Mouse (Mus musculus) kidney, postnatal 0 days (tissue): ENCODE measurements around the gene Sox2. TPM values are rescaled to one million over a fixed set of nuclear protein-coding genes. Genes with fewer than 3 reads are reported as not detected.

Experiments used
- ATAC-seq: fragments of 200-750 bp; cut with Nextera tagmentation; replicated peaks from 2 replicates; pipeline ENCODE4 v1.8.0; 2017; ENCODE audit warnings: low read depth, moderate number of reproducible peaks, moderate TSS enrichment, moderate library complexity; ENCODE audit not compliant: low FRiP score
- DNase-seq: peaks from one replicate; pipeline ENCODE4 v3.0.0-alpha.2; 2016; ENCODE audit warnings: low spot score
- H3K27ac ChIP-seq: fragments of 300-500 bp; sonication (generic); 2 replicates; pipeline ENCODE4 v1.5.1; 2014; ENCODE audit warnings: mild to moderate bottlenecking
- H3K27me3 ChIP-seq: fragments of 300-500 bp; sonication (generic); 2 replicates; pipeline ENCODE4 v1.6.1; 2014; ENCODE audit warnings: low read length, mixed read lengths; ENCODE audit not compliant: insufficient read depth
- H3K36me3 ChIP-seq: fragments of 300-500 bp; sonication (generic); 2 replicates; pipeline ENCODE4 v1.6.1; 2014; ENCODE audit warnings: low read length, mixed read lengths; ENCODE audit not compliant: insufficient read depth
- H3K4me1 ChIP-seq: fragments of 300-500 bp; sonication (generic); replicated peaks from 2 replicates; pipeline ENCODE4 v1.6.1; 2014; ENCODE audit warnings: antibody characterized with exemption, low read length, mixed read lengths; ENCODE audit not compliant: insufficient read depth
- H3K4me2 ChIP-seq: fragments of 300-500 bp; sonication (generic); 2 replicates; pipeline ENCODE4 v1.6.1; 2014; ENCODE audit warnings: mild to moderate bottlenecking, low read length, moderate library complexity, mixed read lengths
- H3K4me3 ChIP-seq: fragments of 300-500 bp; sonication (generic); replicated peaks from 2 replicates; pipeline ENCODE4 v1.5.1; 2014; ENCODE audit warnings: low read depth, low read length
- H3K9ac ChIP-seq: fragments of 300-500 bp; sonication (generic); 2 replicates; pipeline ENCODE4 v1.6.1; 2014; ENCODE audit warnings: low read depth, low read length
- H3K9me3 ChIP-seq: fragments of 300-500 bp; sonication (generic); replicated peaks from 2 replicates; pipeline ENCODE4 v1.6.1; 2016; ENCODE audit warnings: low read length, inconsistent platforms, mixed read lengths
- CTCF ChIP-seq: IDR thresholded peaks from 2 replicates; pipeline ENCODE4 v1.5.1; 2016; ENCODE audit warnings: antibody characterized with exemption, low read depth, mild to moderate bottlenecking, moderate library complexity
- WGBS: fragments of 180-500 bp; shearing (Covaris S2); extraction: QIAGEN DNeasy Blood & Tissue Kit; methylation state at CpG from one replicate; pipeline ENCODE4 v1.1.7; 2014; 5-methylcytosine and 5-hydroxymethylcytosine counted together
- polyA plus RNA-seq: library from polyadenylated mRNA; unstranded; fragments of >200 nt; fragmentation: Nextera tagmentation; extraction: Ambion mirVana; gene quantifications from 2 replicates; pipeline ENCODE4 v1.2.1, GENCODE M21; 2015

Gene Sox2
- polyA plus RNA-seq, 1 experiment from 2014 or later, result not detected

GRCm38 (mm10) chr3:34648833-34649719 is 1.1 kb upstream of the Sox2 start:
- 2% methylated on average over 49 of the region's 50 CpGs for WGBS
- Histone ChIP-seq H3K27ac (no peak overlapping the region), H3K9ac (no peak overlapping the region), H3K36me3 (no peaks in the 10 kb centered on the region), H3K4me2 (peak overlapping the region; percentile 63), H3K27me3 (peaks cover 82% of the 10 kb centered on the region), H3K9me3 (no peaks in the 10 kb centered on the region), H3K4me1 (peaks cover 9% of the 10 kb centered on the region), H3K4me3 (peak overlapping the region; percentile 28)
- ATAC-seq (peak; percentile 25), DNase-seq (no peak)
- TF ChIP-seq CTCF, result no peak

GRCm38 (mm10) chr3:34650621-34651361 is 586 bp downstream of the Sox2 start:
- H3K27me3 ChIP-seq, result peaks cover 87% of the 10 kb centered on the region
- no peaks in the 10 kb centered on the region for H3K9me3 ChIP-seq
- no peak overlapping the region for H3K9ac ChIP-seq
- peaks cover 9% of the 10 kb centered on the region for H3K4me1 ChIP-seq
- WGBS, result under 1% methylated on average over 67 of the region's 67 CpGs
- no peaks in the 10 kb centered on the region for H3K36me3 ChIP-seq
- H3K27ac ChIP-seq, result no peak overlapping the region
- ATAC-seq (peak; percentile 13; the same call in 1 of the 2 replicates), DNase-seq (no peak)
- H3K4me2 ChIP-seq, result peak overlapping the region; percentile 63
- peak overlapping the region; percentile 28 for H3K4me3 ChIP-seq
- no peak for TF ChIP-seq CTCF

- Histone ChIP-seq H3K4me2 (no peak overlapping the region), H3K9ac (no peak overlapping the region), H3K27ac (no peak overlapping the region), H3K9me3 (no peaks in the 10 kb centered on the region), H3K4me1 (peaks cover 9% of the 10 kb centered on the region), H3K36me3 (no peaks in the 10 kb centered on the region), H3K4me3 (no peak overlapping the region), H3K27me3 (peaks cover 87% of the 10 kb centered on the region)
- ATAC-seq (no peak), DNase-seq (no peak)
- 3% methylated on average over 26 of the region's 26 CpGs for WGBS
- no peak for TF ChIP-seq CTCF
Observed at GRCm38 (mm10) chr3:34651486-34652170, 1.4 kb downstream of the Sox2 start.

- H3K4me2 ChIP-seq, result no peak overlapping the region
- no peak overlapping the region for H3K4me3 ChIP-seq
- H3K9me3 ChIP-seq, result no peaks in the 10 kb centered on the region
- ATAC-seq (no peak), DNase-seq (no peak)
- 3% methylated on average over 14 of the region's 14 CpGs for WGBS
- no peaks in the 10 kb centered on the region for H3K36me3 ChIP-seq
- no peak overlapping the region for H3K9ac ChIP-seq
- H3K27ac ChIP-seq, result no peak overlapping the region
- TF ChIP-seq CTCF, result no peak
- H3K27me3 ChIP-seq, result peaks cover 88% of the 10 kb centered on the region
- H3K4me1 ChIP-seq, result peaks cover 9% of the 10 kb centered on the region
Observed at GRCm38 (mm10) chr3:34652616-34653015, 2.4 kb downstream of the Sox2 start.

- Histone ChIP-seq H3K4me1 (peaks cover 9% of the 10 kb centered on the region), H3K27ac (no peak overlapping the region), H3K4me2 (no peak overlapping the region), H3K9me3 (no peaks in the 10 kb centered on the region), H3K4me3 (no peak overlapping the region), H3K9ac (no peak overlapping the region), H3K27me3 (peaks cover 90% of the 10 kb centered on the region), H3K36me3 (no peaks in the 10 kb centered on the region)
- no peak for TF ChIP-seq CTCF
- WGBS, result under 1% methylated on average over 24 of the region's 26 CpGs
- ATAC-seq (no peak), DNase-seq (no peak)
Observed at GRCm38 (mm10) chr3:34653235-34653976, 3.2 kb downstream of the Sox2 start.
